8 mouse cellular contexts compared by ENCODE assay signal in genomic region chr10:91180761-91181460, GRCm38 (mm10). TPM values are rescaled to one million over a fixed set of nuclear protein-coding genes. Genes with fewer than 3 reads are reported as not detected.
DNase-seq lines count a peak whose midpoint lies in the region; ATAC-seq and TF ChIP-seq lines count a peak whose summit lies in the region.

Tmpo (minus strand) TSS chr10:91181315.

- intact Hi-C loops in left cerebral cortex, adult 2 months (cut with DNase I), result no loop called here
- intact Hi-C loops in gastrocnemius, postnatal 14 days (cut with DNase I; ENCODE audit: low total_unique reads), result no loop called here

- H3K27me3 ChIP-seq in intestine, embryonic 15.5 days (replicated peaks), result no peaks in the 10 kb centered on the region

- peaks cover 11% of the 10 kb centered on the region; the same call in 1 of the 2 replicates for H3K4me1 ChIP-seq in intestine, embryonic 15.5 days (replicated peaks)

- DNase-seq in left cerebral cortex, adult 2 months (ENCODE audit: extremely low spot score in 1 of 2, low spot score in 2 of 2), result no peak
- no peak for DNase-seq in left cerebral cortex, adult 11 months (ENCODE audit: low spot score)
- no peak for DNase-seq in adrenal gland, postnatal 36 days
- DNase-seq in gastrocnemius, postnatal 14 days, result no peak
- no peak for DNase-seq in urinary bladder, adult 18-20 months (ENCODE audit: low spot score in 2 of 2)
- DNase-seq in spleen, adult 12 weeks (ENCODE audit: low spot score), result no peak

- H3K36me3 ChIP-seq in intestine, embryonic 15.5 days, result no peaks in the 10 kb centered on the region

- H3K4me3 ChIP-seq in left cerebral cortex, adult 2 months, result peak within 1 kb of the TSS; percentile 73
- peak within 1 kb of the TSS; percentile 49 for H3K4me3 ChIP-seq in intestine, embryonic 15.5 days (replicated peaks)

- H3K9me3 ChIP-seq in intestine, embryonic 15.5 days, result no peaks in the 10 kb centered on the region

- WGBS in intestine, embryonic 15.5 days, result 9% methylated on average over 18 of the region's 18 CpGs

- ATAC-seq in intestine, embryonic 15.5 days, result peak; percentile 4; the same call in 1 of the 2 replicates
- ATAC-seq in megakaryocyte-erythroid progenitor cell, adult 5-6 weeks (replicated peaks; ENCODE audit: low FRiP score, low TSS enrichment, poor library complexity, severe bottlenecking), result no peak

- peak within 1 kb of the TSS; percentile 53 for H3K4me2 ChIP-seq in intestine, embryonic 15.5 days (replicated peaks)

- H3K9ac ChIP-seq in intestine, embryonic 15.5 days, result peak within 1 kb of the TSS; percentile 66

- no peak for TF ChIP-seq CTCF in left cerebral cortex, adult 2 months (IDR thresholded peaks at IDR 0.05)

- peak within 1 kb of the TSS; percentile 98 for H3K27ac ChIP-seq in left cerebral cortex, adult 2 months
- H3K27ac ChIP-seq in intestine, embryonic 15.5 days, result peak within 1 kb of the TSS; percentile 100

RNA-seq across cellular contexts. Expression of gene Tmpo, which starts in this region (rescaled TPM):
- 10 to 100 TPM; 40.4 to 40.6 TPM for total RNA-seq in left cerebral cortex, adult 2 months (2021)
- total RNA-seq in adrenal gland, postnatal 36 days (2021), result 100 to 1,000 TPM in 1 of 2 experiments, 10 to 100 TPM in 1; 95.1 to 105 TPM
- total RNA-seq in gastrocnemius, postnatal 14 days (2021), result 10 to 100 TPM; 56.9 to 66.7 TPM
- 165 and 209 TPM in 2 replicates for polyA plus RNA-seq in intestine, embryonic 15.5 days (2015; fragmentation: Nextera tagmentation; extraction: Ambion mirVana)
- total RNA-seq in megakaryocyte-erythroid progenitor cell, adult 5-6 weeks (2014; fragmentation: Nextera tagmentation), result 267 and 268 TPM in 2 replicates
- 469 and 547 TPM in 2 replicates for total RNA-seq in megakaryocyte-erythroid progenitor cell, adult 5-6 weeks (2017)
